Mouse (Mus musculus): ENCODE data around the gene 4931414P19Rik. TPM values are rescaled to one million over a fixed set of nuclear protein-coding genes. Genes with fewer than 3 reads are reported as not detected.

The 4931414P19Rik gene
- polyA plus RNA-seq (2021; fragmentation: Nextera tagmentation), result 1.6 and 3.0 TPM in 2 replicates
- long read RNA-seq, experiment 1, partial matches to known transcripts, result 16 of 23 reads
- long read RNA-seq, experiment 1, other reads (novel, unspliced or antisense), result 4 of 23 reads
- long read RNA-seq, experiment 2, partial matches to known transcripts, result 4 of 6 reads
- long read RNA-seq, experiment 2, other reads (novel, unspliced or antisense), result 1 of 6 reads

GRCm38 (mm10) chr14:54605752-54606321 lies at the start of gene 4931414P19Rik:
4931414P19Rik (minus strand) TSS chr14:54605993.

GRCm38 (mm10) chr14:54641305-54641969 lies 35.6 kb upstream of the 4931414P19Rik start, which contains the start of gene Cdh24:
Cdh24 (minus strand) TSS chr14:54641364.

DNA sequence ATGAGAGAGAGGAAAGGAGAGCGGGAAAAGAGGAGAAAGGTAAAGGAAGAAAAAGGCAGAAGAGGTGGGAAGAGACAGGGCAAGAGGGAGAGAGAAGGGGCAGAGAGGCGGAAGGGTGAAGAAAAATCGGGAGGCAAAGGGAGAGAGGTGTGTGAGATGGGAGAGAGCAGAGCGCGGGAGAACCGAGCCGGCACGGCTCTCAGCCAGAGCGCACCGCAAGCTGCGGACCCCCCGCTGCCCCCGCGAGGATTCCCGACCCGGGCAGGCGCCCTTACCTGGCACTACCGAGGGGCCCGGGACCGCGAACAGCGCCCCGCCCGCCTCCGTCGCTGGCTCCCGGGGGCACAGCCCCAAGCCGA lies 35.1 kb upstream of the 4931414P19Rik start, which contains the start of gene Gm17606:
Gm17606 (plus strand) TSS at position 7 of the 359 bp plus-strand sequence.

GRCm38 (mm10) chr14:54621133-54621532 lies 15.3 kb upstream of the 4931414P19Rik start, which contains the start of gene Psmb11:
Psmb11 (plus strand) TSS chr14:54621433.

DNA sequence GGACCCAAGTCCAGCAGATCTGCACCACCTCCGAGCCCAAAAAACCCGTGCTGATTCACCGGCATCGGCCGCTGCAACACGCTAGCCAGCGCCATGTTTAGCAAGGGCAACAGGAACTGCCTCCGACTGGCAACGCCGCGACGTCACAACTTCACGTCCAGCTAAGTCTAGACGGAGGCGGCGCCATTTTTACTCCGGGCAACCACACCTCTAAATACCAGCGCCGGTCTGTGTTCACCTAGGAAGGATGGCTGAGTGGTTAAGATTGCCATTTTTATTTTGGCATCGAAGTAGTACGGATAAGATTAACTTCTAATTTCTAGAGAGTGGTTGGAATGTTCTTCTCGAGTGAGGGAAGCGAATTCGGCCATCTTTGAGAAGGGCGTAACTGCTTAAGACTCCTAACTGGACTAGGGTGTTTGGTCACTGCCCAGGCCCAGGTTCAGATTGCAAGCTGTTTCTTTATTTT lies 12.1 kb upstream of the 4931414P19Rik start, which contains the start of gene Psmb5:
Psmb5 (minus strand) TSS at position 126 of the 469 bp plus-strand sequence.

GRCm38 (mm10) chr14:54577089-54577982 lies 28.5 kb downstream of the 4931414P19Rik start, which contains the start of gene Ajuba:
Ajuba (minus strand) TSS chr14:54577558.

GRCm38 (mm10) chr14:54553975-54554769 lies 51.6 kb downstream of the 4931414P19Rik start, which contains the start of gene Haus4:
Haus4 (minus strand) TSS chr14:54554616.

Other genes starting within 250 kb of the 4931414P19Rik start
- 36.9 and 48.4 TPM in 2 replicates for gene Oxa1l, start 245.2 kb downstream of the 4931414P19Rik start, polyA plus RNA-seq (2021; fragmentation: Nextera tagmentation)
- gene Slc7a7, start 188.2 kb downstream of the 4931414P19Rik start, polyA plus RNA-seq (2021; fragmentation: Nextera tagmentation), result 1.0 and 2.1 TPM in 2 replicates
- 395 and 463 TPM in 2 replicates for gene Mrpl52, start 179.1 kb downstream of the 4931414P19Rik start, polyA plus RNA-seq (2021; fragmentation: Nextera tagmentation)
- 2.3 and 6.2 TPM in 2 replicates for gene Mmp14, start 174.4 kb downstream of the 4931414P19Rik start, polyA plus RNA-seq (2021; fragmentation: Nextera tagmentation)
- 7.2 and 18.6 TPM in 2 replicates for gene Lrp10, start 141.9 kb downstream of the 4931414P19Rik start, polyA plus RNA-seq (2021; fragmentation: Nextera tagmentation)
- gene Rem2, start 129.9 kb downstream of the 4931414P19Rik start, polyA plus RNA-seq (2021; fragmentation: Nextera tagmentation), result 8.8 and 13.8 TPM in 2 replicates
- 32.7 and 35.9 TPM in 2 replicates for gene Prmt5, start 88.5 kb downstream of the 4931414P19Rik start, polyA plus RNA-seq (2021; fragmentation: Nextera tagmentation)
- gene Haus4, start 51.4 kb downstream of the 4931414P19Rik start, polyA plus RNA-seq (2021; fragmentation: Nextera tagmentation), result 3.4 and 4.0 TPM in 2 replicates
- 0.34 and 0.49 TPM in 2 replicates for gene Ajuba, start 28.4 kb downstream of the 4931414P19Rik start, polyA plus RNA-seq (2021; fragmentation: Nextera tagmentation)
- gene Psmb5, start 12.0 kb upstream of the 4931414P19Rik start, polyA plus RNA-seq (2021; fragmentation: Nextera tagmentation), result 598 and 663 TPM in 2 replicates
- gene Psmb11, start 15.4 kb upstream of the 4931414P19Rik start, polyA plus RNA-seq (2021; fragmentation: Nextera tagmentation), result 0.05 and 0.11 TPM in 2 replicates
- not detected in 2 replicates for gene Gm17606, start 35.0 kb upstream of the 4931414P19Rik start, polyA plus RNA-seq (2021; fragmentation: Nextera tagmentation)
- gene Cdh24, start 35.4 kb upstream of the 4931414P19Rik start, polyA plus RNA-seq (2021; fragmentation: Nextera tagmentation), result 0.64 and 0.83 TPM in 2 replicates
- 44.0 and 47.2 TPM in 2 replicates for gene 1700123O20Rik, start 80.2 kb upstream of the 4931414P19Rik start, polyA plus RNA-seq (2021; fragmentation: Nextera tagmentation)
- 28.3 and 32.9 TPM in 2 replicates for gene Acin1, start 80.9 kb upstream of the 4931414P19Rik start, polyA plus RNA-seq (2021; fragmentation: Nextera tagmentation)
- gene Gm29776, start 92.8 kb upstream of the 4931414P19Rik start, polyA plus RNA-seq (2021; fragmentation: Nextera tagmentation), result not detected in 2 replicates
- not detected in 2 replicates for gene Cebpe, start 106.2 kb upstream of the 4931414P19Rik start, polyA plus RNA-seq (2021; fragmentation: Nextera tagmentation)
- 17.7 and 25.0 TPM in 2 replicates for gene Slc7a8, start 176.0 kb upstream of the 4931414P19Rik start, polyA plus RNA-seq (2021; fragmentation: Nextera tagmentation)
- gene Rnf212b, start 208.1 kb upstream of the 4931414P19Rik start, polyA plus RNA-seq (2021; fragmentation: Nextera tagmentation), result 0.10 TPM in 1 of 2 replicates, not detected in the other

Data from left cerebral cortex, adult 6 months (tissue).